Mouse (Mus musculus) G1E (cell line): Measurements from ENCODE around the gene Rassf1. TPM values are rescaled to one million over a fixed set of nuclear protein-coding genes. Genes with fewer than 3 reads are reported as not detected.
A peak's percentile ranks its signal among the peaks of the same experiment; 100 is the strongest.

Source experiments
- ATAC-seq: 2 replicates; pipeline ENCODE4 v1.8.0; 2016; ENCODE audit warnings: mild to moderate bottlenecking; ENCODE audit not compliant: insufficient number of reproducible peaks, poor library complexity, low FRiP score, severe bottlenecking; ENCODE audit errors: extremely low read depth
- DNase-seq: peaks from one replicate; pipeline ENCODE4 v3.0.0; 2012; ENCODE audit warnings: low spot score
- H3K27me3 ChIP-seq: 2 replicates; pipeline ENCODE4 v1.6.1; 2012; ENCODE audit warnings: mild to moderate bottlenecking, low read length, inconsistent platforms; ENCODE audit not compliant: insufficient read depth
- H3K36me3 ChIP-seq: replicated peaks from 2 replicates; pipeline ENCODE3; 2012; ENCODE audit warnings: mild to moderate bottlenecking, inconsistent platforms
- H3K4me1 ChIP-seq: 2 replicates; pipeline ENCODE4 v1.6.1; 2012; ENCODE audit warnings: low read depth, low read length, inconsistent platforms, mixed read lengths; ENCODE audit not compliant: insufficient read depth
- H3K4me3 ChIP-seq: 2 replicates; pipeline ENCODE4 v1.5.1; 2012; ENCODE audit warnings: low read depth, mild to moderate bottlenecking, inconsistent platforms, low read length, moderate library complexity, mixed read lengths
- H3K9me3 ChIP-seq: replicated peaks from 2 replicates; pipeline ENCODE4 v1.6.1; 2012; ENCODE audit warnings: inconsistent platforms
- CTCF ChIP-seq: IDR thresholded peaks from 2 replicates; pipeline ENCODE4 v1.5.1; 2012; ENCODE audit warnings: low read depth, low read length, inconsistent platforms, mixed read lengths
- GATA1 ChIP-seq: IDR thresholded peaks from 2 replicates; pipeline ENCODE4 v1.6.1; 2012; ENCODE audit warnings: borderline replicate concordance, low read length, inconsistent platforms, mixed read lengths
- GATA2 ChIP-seq: IDR thresholded peaks from 2 replicates; pipeline ENCODE4 v1.6.1; 2012; ENCODE audit warnings: low read depth, low read length, inconsistent platforms, borderline replicate concordance
- POLR2AphosphoS5 ChIP-seq: IDR thresholded peaks from 2 replicates; pipeline ENCODE4 v1.6.1; 2012; ENCODE audit warnings: low read depth, low read length, inconsistent platforms; ENCODE audit not compliant: insufficient replicate concordance
- TAL1 ChIP-seq: conservative IDR thresholded peaks from 2 replicates; pipeline ENCODE4 v1.6.1; 2012; ENCODE audit warnings: low read depth, low read length, inconsistent platforms, mixed read lengths
- polyA plus RNA-seq: library from polyadenylated mRNA; stranded (reverse); fragments of >175 nt; gene quantifications from 2 replicates; pipeline ENCODE4 v1.2.3, GENCODE M21; 2012
- total RNA-seq, 2 experiments: library from RNA; stranded (forward) in 1 of 2; stranded (reverse) in 1 of 2; fragments of 200-1000 nt in 1 of 2; fragments of >200 nt in 1 of 2; fragmentation: Nextera tagmentation in 1 of 2; gene quantifications; 2 replicates each; pipeline ENCODE4 v1.2.3; 2014 to 2017

Rassf1 gene
- total and polyA plus RNA-seq, 3 experiments: 12.1 to 29.5 (median 15.4) TPM

DNA sequence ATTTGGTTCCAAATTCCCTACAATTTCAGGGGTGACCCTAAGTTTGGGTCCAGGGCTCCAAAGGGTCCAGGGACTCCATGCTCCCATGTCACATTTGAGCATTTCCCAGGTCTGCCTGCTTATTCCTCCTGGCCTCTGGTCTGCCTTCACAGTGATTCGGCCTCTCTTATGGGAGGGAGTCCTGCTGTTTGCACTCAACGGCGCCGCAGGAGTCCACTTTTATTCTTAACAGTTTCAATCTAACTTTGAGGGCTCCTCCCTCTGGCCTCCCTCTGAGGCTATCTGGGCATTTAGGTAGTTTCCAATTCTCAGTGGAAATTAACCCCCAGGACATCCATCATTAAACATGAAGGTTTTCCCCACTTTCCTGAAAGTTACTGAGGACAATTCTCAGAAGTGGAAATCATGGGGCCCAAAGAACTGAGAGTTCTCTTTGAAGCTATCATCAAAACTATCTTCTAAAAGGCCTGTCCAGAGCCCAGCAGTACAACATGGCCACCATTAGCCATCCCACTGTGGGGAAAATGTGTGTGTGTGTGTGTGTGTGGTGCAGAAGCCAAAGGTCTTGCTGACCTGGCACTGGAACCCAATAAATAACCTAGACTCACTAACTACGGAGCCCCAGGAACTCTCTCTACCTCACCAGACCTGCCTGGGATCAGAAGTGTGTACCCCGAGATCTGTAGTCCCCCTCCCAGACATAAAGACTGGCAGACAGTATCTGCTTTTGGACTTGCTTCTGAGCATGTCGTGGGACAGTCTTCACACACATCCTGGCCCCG, 43.1 kb downstream of the Rassf1 start:
- Histone ChIP-seq H3K36me3 (peaks cover 69% of the 10 kb centered on the region), H3K27me3 (peaks cover 18% of the 10 kb centered on the region), H3K4me3 (no peak overlapping the region), H3K9me3 (no peaks in the 10 kb centered on the region), H3K4me1 (peaks cover 51% of the 10 kb centered on the region)
- TF ChIP-seq CTCF (no peak), GATA1 (no peak)
- ATAC-seq (no peak), DNase-seq (no peak)

DNA sequence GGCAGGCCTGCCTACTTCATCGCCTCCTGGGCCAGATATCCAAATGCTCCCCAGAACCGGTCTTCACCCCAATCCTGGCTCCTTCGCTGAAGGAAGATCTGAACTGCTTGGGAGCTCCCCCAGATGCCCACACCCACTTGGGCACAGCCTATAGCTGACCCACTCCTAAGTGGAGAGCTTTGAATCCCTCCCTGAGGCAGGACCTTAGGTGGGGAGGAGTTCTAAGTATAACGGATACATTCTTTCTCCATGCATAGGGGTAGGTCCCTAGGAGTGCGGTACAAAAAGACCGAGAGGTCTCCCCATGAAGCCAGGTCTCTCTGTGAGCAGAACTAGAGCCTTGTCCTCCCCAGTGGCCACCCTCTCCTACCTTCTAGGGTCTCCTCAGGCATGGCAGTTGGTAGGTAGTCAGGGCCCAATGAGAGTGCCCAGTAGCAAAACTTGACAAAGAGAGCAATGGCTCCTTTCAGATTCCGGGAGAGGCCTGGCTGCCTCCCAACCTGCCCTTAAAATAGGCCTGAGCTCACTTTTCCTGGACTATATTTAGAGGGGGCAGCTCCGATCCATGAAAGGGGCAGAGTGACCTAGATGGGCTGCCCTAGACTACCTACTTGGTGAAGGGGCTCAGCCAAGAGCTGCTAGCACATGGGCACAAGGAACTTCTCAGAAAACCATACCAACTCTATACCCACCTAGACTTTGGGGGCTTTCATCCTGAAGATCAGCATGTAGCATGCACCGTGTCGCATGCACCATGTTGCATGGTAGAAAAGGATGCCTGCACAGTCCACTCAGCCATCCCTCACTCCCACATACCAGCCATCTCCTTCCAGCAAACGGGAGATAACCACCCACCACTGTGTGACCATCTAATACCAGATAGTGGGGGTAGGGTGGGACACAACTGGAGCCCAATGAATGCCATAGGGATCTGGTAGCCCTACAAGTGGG, 45.5 kb downstream of the Rassf1 start:
- no peak for TF ChIP-seq GATA2
- no peak for TF ChIP-seq POLR2AphosphoS5
- no peak for TF ChIP-seq GATA1
- TF ChIP-seq TAL1: no peak
- TF ChIP-seq CTCF: no peak

DNA sequence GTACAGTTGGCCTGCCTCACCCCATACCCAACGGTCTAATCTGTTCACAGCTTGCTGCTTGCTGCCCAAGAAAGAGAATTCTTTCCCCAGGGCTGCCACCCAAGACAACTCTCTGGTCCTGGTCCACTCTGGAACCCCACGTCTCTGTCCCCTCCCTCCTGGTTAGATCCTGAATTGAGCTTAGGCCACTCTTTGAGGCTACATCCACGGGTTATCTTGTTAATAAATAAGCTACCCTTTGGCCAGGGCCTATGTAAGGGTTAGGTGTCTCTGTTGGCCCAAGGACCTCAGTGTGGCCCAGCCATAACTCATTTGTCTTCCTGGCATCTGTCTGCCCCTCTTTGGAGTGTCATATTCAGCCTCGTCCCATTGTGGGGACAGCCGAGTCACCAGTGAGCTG, 47.0 kb downstream of the Rassf1 start:
- TF ChIP-seq GATA1 (no peak), TAL1 (no peak), CTCF (no peak), POLR2AphosphoS5 (no peak), GATA2 (no peak)
- DNase-seq (no peak), ATAC-seq (no peak)
- H3K4me3 ChIP-seq: no peak overlapping the region
- H3K4me1 ChIP-seq: peaks cover 48% of the 10 kb centered on the region
- no peaks in the 10 kb centered on the region for H3K9me3 ChIP-seq
- H3K27me3 ChIP-seq: peaks cover 50% of the 10 kb centered on the region
- peaks cover 29% of the 10 kb centered on the region for H3K36me3 ChIP-seq

More for the DNA sequence above, 45.5 kb downstream of the Rassf1 start:
- Histone ChIP-seq H3K27me3 (peaks cover 42% of the 10 kb centered on the region), H3K4me1 (peaks cover 47% of the 10 kb centered on the region), H3K36me3 (peaks cover 44% of the 10 kb centered on the region), H3K4me3 (no peak overlapping the region), H3K9me3 (no peaks in the 10 kb centered on the region)
- ATAC-seq (no peak), DNase-seq (no peak)

DNA sequence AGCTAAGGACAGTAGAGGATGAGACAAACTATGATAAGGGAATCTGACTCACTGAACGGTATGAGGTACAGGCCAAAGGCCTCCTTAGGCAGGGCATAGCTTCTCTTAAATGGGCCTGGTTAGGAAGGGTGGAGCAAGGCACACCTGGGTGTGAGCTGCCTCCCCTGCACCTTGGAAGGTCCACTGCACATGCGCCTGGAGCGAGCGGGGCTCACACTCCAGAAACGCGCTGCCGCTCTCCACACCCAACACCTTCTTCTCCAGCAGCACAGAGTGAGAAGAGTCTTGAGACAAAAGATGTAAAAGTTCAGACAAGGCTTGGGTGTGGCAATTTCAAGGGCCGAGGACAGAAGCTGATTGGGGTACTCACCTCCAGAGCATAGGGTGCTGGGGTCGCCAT, 48.1 kb downstream of the Rassf1 start:
- Histone ChIP-seq H3K27me3 (peaks cover 60% of the 10 kb centered on the region), H3K36me3 (peaks cover 19% of the 10 kb centered on the region), H3K4me3 (no peak overlapping the region), H3K4me1 (peaks cover 39% of the 10 kb centered on the region), H3K9me3 (no peaks in the 10 kb centered on the region)
- DNase-seq (no peak), ATAC-seq (no peak)
- no peak for TF ChIP-seq CTCF
- TF ChIP-seq POLR2AphosphoS5: no peak
- TF ChIP-seq TAL1: no peak
- TF ChIP-seq GATA1: no peak
- TF ChIP-seq GATA2: no peak

DNA sequence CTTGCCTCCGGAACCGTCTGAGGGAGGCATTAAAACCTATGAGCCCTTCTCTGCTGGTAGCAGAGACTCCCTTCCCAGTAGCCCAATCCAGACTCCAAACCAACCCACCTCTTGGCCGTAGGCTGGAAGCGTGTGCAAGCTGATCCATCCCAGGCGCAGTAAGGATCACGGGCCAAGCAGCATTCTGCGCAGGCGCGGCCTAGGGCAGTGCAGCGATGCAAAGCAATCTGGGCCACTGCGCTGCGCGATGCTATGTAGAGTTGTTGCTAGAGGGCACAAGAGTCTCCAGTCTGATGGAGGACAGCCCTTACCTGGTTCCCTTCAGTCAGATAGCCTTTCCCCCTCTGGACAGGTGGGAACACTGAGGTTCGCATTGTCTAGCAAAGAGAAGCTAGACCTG, 48.5 kb downstream of the Rassf1 start:
- Histone ChIP-seq H3K27me3 (peaks cover 62% of the 10 kb centered on the region), H3K36me3 (peaks cover 15% of the 10 kb centered on the region), H3K4me3 (no peak overlapping the region), H3K4me1 (peaks cover 42% of the 10 kb centered on the region), H3K9me3 (no peaks in the 10 kb centered on the region)
- TF ChIP-seq TAL1 (no peak), CTCF (no peak), GATA2 (no peak), GATA1 (no peak), POLR2AphosphoS5 (no peak)
- DNase-seq (no peak), ATAC-seq (no peak)

DNA sequence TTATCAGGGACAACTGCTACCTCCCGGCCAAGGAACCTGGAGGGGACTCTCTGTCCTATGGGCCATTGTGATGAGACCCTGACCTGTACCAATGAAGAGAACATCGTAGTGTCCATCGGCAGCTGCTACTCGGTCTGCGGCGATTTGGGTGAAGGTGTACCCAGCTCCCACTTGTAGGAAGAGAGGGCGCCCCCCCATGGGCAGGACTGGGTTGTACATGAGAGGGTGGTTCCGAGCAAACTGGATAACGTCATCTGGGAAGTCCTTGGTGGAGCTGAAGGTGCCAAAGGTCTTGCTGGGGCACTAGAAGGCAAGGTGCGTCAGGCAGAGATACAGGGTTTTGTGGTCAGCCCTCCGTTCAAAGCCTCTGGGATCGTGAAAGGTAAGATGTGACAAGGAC, 49.4 kb downstream of the Rassf1 start:
- no peak for TF ChIP-seq POLR2AphosphoS5
- 0 out of 2 replicates have a peak, but pooled peaks have one; percentile 2 for TF ChIP-seq CTCF
- TF ChIP-seq GATA1: no peak
- Histone ChIP-seq H3K27me3 (peaks cover 71% of the 10 kb centered on the region), H3K4me3 (no peak overlapping the region), H3K4me1 (peaks cover 48% of the 10 kb centered on the region), H3K9me3 (no peaks in the 10 kb centered on the region), H3K36me3 (peaks cover 7% of the 10 kb centered on the region)
- ATAC-seq: no peak
- no peak for DNase-seq
